Mouse (Mus musculus): ENCODE results near the gene Nt5dc2.

- TF ChIP-seq POLR2A (IDR thresholded peaks at IDR 0.05; ENCODE audit: extremely low read depth, insufficient read depth, low read length) (no peak), CTCF (IDR thresholded peaks at IDR 0.05; ENCODE audit: low read depth, low read length) (no peak)
Observed at GRCm38 (mm10) chr14:31161191-31161590, 30.3 kb downstream of the Nt5dc2 start.
